Mouse (Mus musculus) G1E (cell line): Measurements from ENCODE around the gene Ccl2.

Experiments
- CTCF ChIP-seq: IDR thresholded peaks from 2 replicates; pipeline ENCODE4 v1.5.1; 2012; ENCODE audit warnings: low read depth, low read length, inconsistent platforms, mixed read lengths
- GATA1 ChIP-seq: IDR thresholded peaks from 2 replicates; pipeline ENCODE4 v1.6.1; 2012; ENCODE audit warnings: borderline replicate concordance, low read length, inconsistent platforms, mixed read lengths
- GATA2 ChIP-seq: IDR thresholded peaks from 2 replicates; pipeline ENCODE4 v1.6.1; 2012; ENCODE audit warnings: low read depth, low read length, inconsistent platforms, borderline replicate concordance
- TAL1 ChIP-seq: conservative IDR thresholded peaks from 2 replicates; pipeline ENCODE4 v1.6.1; 2012; ENCODE audit warnings: low read depth, low read length, inconsistent platforms, mixed read lengths

GRCm38 (mm10) chr11:82032678-82033344, 2.6 kb upstream of the Ccl2 start:
- TF ChIP-seq GATA1 = no peak
- no peak for TF ChIP-seq CTCF
- TF ChIP-seq GATA2 = no peak
- TF ChIP-seq TAL1 = no peak
